Mouse (Mus musculus) CD4-positive helper T cell, adult 2 months (primary cell): ENCODE data around the gene Tmem169.

Experiments used
- DNase-seq: peaks from one replicate; pipeline ENCODE4 v3.0.0-alpha.2; 2012; ENCODE audit warnings: low read depth, missing footprints, low spot score

Gene Tmem169

DNA sequence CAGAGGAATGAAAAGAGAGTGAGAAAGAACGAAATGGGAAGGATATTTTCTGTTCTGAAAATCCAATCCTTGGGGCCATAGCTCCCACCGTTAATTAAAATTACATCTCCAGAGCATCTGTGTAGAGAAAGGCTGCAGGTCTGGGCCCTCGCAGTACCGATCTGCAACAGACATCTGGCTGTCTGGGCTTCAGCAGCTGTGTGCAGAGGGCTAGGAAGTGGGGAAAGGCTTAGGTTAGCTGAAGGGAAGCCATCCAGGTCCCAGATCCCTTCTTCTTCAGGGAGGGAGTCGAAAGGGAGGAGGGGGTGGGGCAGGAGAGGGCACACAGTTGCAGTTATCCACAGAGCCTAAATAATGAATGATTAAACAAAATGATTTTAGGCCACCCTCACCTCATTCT, 370 bp downstream of the Tmem169 start:
- no peak for DNase-seq

DNA sequence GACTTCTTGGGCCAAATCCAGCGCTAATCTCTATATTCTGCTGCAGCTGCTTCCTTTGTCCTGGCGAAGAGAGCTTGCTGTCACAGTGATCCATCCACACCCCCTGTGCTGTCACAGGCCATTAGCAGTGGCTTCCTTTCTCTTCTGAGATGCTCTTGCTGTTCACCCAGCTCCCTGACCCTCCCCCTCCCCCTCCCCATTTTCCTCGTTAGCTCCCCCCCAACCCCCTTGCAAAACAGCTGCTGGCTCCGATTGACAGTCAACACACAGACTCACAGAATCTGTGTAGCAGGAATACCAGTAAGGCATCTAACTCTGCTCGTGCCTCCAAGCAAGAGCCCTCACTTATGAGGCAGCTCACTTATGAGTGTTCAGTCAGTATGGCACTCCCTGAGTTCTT, 2.7 kb downstream of the Tmem169 start:
- no peak for DNase-seq

DNA sequence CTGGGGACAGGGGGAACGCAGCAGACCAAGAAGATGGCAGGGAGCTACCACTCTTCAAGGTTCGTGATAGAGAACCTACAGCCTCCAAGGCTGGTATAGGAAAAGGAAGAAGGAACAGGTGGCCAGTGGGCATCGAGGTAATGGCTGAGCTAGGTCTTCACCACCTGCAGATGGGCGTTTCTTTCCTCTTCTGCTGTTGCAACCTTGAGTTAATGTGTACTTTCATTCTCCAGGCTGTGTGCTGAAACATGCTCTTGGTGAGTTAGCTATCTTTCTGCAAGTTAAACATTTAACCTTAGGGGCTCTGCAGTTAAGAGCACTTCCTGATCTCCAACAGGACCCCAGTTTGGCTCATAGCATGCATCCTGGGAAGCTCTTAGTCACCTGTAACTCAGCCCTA, 3.7 kb downstream of the Tmem169 start:
- no peak for DNase-seq

DNA sequence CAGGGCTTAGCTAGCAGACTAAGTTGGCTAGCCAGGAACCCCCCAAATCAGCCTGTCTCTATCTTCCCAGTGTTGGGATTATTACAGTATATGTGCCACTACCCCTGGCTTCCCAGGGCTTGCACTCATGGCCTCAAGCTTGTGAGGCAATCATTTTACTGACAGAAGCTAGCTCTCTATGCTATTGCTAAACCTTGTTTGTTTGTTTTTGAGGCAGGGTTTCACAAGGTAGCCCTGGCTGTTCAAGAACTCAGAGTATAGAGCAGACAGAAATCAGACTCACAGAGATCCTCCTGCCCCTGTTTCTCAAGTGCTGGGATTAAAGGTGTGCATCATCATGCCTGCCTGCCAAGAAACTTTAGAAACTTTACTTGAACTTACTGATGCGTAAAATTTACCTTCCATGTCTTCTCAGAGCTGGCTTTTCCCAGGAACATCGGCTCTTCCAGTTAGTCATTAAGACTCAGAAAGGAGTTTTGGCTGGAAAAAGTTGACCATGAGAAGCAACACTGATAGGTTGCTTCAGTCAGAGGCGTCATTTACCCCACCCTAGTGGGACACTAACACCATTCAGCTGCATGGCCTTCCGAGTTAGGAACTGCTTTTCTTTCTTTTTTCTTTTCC, 4.5 kb downstream of the Tmem169 start:
- no peak for DNase-seq

DNA sequence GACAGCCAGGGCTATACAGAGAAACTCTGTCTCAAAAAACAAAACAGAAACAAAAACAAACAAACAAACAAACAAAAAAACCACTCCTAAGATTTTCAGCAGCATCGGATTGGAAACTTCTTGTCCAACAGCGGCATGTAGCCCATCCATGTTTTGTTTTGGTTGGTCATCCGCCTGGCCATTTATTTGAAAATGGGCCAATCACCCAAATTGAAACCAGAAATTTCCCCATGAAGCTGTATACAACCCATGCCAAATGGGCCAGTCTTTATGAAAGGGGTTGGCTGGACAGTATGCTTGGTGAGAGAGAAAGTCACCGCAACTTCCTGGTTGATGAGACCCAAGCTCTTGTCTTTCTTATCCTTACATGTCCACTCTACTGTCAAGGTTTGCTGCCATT, 6.7 kb downstream of the Tmem169 start:
- no peak for DNase-seq

DNA sequence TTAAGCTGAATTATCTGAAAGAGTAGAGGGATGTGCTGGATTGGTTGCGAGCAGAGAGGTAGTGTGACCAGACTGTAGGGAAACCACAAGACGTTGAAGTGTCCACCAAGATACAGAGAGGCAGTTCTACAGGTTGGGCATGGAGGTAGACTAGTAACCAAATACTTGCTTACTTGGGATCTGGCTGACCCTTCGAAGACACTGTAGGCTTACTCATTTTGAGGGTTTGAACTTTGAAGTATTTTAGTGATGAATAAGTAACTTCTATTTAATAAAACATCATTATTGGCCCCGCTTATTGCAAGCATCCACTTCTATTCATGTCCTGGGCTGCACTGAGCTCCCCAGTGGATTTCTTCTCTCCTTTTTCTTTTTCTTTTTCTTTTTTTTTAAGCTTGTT, 7.3 kb downstream of the Tmem169 start:
- DNase-seq: no peak

DNA sequence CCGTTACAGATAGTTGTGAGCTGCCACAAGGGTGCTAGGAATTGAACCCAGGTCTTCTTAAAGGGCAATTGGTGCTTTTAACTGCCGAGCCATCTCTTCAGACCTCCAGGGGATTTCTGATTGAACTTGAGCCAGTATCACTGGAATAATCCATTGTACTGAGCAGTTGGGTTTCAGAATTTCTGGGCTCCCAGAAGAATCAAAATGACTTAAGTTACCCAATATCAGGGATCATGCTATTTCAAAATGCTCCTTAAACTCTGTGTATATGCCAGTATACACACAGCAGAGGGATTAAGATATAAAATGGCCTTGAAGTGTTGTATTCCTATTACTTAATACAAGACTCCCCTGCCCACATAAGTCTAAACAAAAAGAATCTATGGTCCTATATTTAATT, 7.8 kb downstream of the Tmem169 start:
- no peak for DNase-seq

DNA sequence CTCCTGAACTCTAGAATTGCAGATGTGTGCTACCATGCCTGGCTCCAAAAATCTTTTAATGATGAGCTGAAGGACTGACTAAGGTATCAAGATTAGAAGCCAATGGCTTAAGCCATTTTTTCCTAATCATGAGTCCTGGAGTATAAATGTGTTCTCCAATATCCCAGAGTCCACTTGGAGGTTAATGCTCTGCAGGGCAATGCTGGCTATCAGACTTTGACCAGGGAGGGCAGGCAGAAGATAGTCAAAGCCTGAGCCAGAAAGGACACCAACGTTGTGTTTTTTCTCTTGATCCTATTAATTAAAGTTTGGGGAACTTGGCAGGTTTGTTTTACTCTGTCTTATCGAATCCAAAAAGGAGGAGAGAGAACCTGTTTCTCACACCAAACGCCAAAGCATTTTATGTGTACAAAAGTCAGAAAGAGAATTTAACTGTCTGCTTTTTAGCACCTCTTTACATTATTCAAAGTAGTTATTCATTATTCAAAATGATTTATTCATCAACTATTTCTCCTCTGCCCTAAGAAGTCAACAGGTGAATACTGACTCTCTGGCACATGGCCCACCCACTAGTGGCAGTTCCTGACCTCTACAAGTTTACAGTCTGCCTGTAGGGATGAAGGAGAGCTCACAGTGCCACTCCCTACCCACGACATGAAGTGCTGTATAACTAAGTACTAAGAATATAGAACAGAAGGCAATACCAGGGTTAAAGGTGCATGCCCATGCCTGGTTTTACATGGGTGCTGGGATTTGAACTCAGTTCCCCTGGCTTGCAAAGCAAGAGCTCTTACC, 9.9 kb downstream of the Tmem169 start:
- DNase-seq: no peak

DNA sequence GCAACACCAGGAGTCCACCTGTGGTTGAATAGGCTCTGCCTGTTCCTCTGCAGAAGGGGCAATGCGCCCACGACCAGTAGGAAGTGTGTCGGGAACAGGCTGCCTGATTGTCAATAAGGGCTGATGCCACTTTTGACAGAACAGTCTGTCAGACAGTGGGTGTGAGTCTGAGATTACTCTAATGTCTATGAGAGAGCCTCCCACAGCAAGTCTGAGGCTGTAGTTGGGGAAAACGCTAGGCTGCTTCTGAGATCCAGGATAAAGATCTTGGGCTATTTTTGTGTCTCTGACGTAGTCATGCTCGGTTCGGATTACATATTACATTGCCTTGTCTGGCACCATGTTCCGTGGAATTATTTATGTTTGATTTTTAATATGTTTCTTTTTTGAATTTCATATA, 11.6 kb downstream of the Tmem169 start:
- DNase-seq: no peak

DNA sequence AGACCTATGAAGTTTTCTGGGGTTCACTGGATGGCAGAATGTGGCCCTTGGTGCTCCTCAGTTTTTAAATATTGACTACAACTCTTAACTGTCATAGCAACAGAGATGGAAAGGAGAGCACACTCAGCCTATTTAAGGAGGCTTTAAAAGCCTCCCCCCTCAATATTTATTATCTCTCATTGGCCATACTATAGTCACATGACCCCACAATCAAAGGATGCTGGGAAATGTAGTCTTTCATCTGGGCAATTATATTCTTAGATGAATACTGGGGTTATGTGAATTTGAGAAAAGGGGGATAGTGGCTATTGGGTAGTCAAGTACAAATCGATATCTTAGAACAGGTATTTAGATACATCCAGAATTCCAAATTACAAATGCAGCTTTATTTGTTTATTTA, 17.7 kb downstream of the Tmem169 start:
- DNase-seq: no peak

DNA sequence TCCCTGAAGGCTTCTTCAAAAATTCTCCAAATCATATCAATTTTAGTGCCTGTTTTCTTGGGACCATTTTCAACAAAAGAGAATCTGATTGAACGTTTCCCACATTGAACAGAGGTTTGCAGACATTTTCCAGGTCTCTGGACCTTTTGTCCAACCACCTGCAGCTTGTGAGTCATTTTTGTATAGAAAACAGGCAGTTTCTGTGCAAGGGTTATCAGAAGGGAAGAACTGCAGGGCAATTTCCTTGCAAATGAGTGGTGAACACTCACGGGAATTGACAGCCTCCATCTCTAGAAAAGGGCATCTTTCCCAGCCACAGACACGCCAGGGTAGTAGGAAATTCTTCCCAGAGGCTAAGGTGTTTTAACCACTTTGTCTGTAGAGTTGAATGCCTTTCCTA, 22.1 kb downstream of the Tmem169 start:
- DNase-seq: no peak

DNA sequence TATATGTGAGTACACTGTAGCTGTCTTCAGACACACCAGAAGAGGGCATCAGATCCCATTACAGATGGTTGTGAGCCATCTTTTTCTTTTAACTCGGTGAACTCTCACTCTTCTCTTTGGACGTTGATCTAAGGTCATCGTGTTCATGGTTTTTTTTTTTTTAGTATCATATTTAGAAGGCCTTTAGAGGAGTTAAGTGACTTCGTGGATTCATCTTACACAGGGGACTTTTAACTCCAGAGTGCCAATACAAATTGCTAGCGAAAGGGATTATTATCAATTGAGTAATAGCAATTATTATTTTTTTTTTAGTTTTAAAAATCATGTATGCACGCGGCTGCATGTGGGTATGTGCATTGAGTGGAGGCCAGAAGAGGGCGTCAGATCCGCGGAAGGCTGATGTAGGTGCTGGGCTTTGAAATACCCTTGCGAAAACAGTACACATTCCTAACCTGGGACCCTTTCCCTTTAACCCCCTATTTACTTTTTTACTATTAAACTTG, 22.6 kb downstream of the Tmem169 start:
- DNase-seq: no peak

DNA sequence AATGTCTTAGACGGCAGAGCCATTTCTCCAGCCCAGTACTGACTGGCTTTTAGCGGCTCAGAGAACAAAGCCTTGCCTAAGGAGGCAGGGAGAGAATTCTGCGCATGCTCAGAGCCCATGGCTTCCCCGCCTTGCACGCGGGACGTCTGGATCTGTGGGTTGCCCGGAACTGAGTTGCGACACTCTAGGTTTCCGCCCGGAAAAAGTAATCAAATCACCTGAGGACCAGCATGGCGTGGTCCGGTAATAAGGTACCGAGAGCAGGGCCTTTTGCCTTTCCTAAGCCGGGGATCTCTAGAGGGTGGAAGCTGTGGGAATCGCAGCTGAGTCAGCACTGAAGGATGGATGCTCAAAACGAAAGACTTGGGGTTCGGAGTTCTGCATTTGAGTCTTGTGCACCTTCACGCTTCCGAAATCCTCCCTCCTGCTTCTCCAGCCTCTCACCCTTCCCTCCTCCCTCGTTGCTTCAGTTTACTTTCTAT, 23.2 kb downstream of the Tmem169 start, which contains the start of gene Xrcc5:
TSS of gene Xrcc5 (plus strand) at position 105 of the 482 bp plus-strand sequence.
- DNase-seq: peak; percentile 94

DNA sequence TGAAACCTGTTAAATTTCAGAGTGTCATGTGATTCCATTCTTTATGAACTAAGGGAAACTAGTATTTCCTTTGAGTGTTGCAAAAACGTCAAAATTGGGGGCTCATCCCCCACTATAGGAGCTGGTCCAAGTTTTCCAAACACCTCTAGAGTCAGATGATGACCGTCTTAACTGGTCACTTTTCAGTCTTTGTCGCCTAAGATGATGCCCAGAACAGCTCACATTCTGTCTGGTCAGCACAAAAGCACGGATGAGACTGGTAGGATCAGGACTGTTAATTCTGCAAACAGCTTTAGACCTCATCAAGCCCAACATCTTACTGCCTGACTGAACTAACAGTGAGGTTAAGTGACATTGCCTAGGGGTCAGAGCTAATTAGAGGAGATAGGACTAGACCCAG, 24.8 kb downstream of the Tmem169 start:
- no peak for DNase-seq

DNA sequence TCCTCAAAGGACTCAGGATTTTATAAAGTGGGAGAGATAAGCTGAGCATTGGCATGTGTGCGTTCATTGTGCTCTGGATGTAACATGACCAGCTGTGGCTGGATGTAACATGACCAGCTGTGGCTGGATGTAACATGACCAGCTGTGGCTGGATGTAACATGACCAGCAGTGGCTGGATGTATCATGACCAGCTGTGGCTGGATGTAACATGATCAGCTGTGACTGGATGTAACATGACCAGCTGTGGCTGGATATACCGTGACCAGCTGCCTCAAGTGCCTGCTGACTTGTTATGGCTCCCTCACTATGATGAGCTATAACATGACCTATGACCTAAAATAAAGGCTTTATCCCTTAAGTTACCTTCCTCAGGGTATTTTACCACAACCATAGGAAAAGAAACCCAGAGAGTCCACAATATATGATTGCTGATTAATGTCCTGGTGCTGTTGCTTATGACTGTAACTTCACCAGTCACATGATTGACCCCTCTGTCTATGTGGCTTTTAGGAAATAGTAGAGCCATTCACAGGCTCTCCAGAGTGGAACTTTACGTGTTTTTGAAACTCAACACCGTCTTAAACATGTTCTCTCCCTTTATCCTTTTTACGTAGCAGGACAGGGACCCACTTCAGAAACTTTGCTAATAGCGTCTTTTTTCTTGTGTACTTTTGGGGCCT, 25.7 kb downstream of the Tmem169 start:
- DNase-seq: no peak

DNA sequence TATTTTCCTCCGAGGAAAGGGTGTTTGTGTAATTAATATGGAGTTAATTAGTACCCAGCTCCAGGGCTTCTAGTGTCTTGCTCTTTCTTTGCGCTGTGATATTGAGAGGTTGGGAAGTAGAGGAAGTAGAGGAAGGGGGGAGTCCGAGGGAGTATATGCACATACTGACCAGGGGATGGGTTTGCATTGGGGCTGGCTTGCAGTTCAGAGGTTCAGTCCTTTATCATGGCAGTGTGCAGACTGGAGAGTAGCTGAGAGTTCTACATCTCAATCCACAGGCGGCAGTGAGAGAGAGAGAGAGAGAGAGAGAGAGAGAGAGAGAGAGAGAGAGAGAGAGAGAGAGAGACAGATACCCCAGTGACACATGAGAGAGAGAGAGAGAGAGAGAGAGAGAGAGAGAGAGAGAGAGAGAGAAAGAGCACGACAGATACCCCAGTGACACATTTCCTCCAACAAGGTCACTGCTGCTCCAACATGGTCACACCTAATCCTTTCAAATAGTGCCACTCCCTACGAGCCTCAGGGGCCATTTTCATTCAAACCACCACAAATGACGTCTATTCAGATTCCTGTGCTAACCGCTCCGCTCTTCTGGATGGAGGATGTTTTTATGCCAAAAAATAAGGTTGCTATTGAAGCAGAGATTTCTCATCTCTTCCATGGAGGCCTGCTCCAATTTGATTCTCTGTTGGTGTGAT, 28.7 kb downstream of the Tmem169 start:
- no peak for DNase-seq

DNA sequence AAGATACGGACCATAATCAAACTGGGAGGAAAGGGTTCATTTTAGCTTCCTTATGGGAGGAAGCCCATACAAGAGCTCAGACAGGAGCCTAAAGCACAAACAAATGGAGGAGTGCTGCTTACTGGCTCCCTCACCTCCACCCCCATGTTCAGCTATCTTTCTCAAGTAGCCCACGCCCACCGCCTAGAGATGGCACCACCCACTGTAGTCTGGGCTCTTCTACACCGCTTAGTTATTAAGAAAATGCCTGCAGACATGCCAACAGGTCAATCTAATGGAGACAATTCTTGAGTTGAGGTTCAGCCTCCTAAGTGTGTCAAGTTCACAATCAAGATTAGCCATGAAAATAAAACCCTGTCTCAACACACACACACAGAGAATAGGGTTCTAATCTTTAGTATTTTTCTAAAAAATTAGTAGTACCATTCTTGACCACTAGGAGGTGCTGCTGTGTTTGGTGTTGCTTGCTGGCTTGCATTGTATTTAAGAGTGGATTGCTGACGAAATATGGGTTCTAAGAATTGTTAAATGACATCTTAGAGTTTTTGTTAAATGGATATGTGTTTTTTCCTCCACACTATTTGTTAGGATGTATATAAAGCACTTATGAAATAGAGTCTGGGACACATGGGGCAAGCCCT, 29.4 kb downstream of the Tmem169 start:
- DNase-seq: peak; percentile 47

DNA sequence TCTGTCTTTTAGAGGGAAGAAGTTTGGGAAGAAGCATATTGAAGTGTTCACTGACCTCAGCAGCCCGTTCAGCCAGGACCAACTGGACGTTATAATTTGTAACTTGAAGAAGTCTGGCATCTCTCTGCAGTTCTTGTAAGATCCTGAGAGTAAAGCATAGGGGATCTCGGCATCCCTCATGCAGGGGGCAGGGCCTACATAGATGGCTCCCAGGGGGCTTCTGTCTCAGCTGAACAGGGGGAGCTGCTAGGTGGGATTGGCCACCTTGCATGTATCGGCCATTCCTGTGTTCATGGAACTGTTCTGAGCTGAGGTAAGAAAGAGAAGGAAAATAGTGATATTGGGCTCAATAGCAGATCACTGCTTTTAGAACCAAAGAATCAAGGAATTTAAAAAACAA, 31.3 kb downstream of the Tmem169 start:
- DNase-seq: no peak

DNA sequence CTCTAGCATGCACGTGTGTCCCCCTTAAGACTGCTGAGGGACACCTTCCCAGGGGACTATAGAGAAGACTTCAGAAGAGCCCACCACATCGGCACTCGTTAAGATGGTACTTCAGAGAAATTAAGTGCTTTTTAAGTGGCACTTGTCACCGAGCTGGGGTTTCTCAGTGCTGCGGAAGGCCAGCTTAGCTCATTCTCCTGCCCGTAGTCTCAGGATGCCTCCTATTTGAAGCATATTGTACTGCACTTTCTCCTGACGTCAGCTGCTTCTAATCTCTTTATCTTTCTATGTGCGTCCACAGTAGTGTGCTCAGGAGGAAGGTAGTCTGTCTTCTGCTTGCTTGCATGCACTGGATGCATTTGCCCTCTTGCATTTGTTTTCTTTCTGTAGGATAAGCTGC, 32.2 kb downstream of the Tmem169 start:
- DNase-seq: no peak

DNA sequence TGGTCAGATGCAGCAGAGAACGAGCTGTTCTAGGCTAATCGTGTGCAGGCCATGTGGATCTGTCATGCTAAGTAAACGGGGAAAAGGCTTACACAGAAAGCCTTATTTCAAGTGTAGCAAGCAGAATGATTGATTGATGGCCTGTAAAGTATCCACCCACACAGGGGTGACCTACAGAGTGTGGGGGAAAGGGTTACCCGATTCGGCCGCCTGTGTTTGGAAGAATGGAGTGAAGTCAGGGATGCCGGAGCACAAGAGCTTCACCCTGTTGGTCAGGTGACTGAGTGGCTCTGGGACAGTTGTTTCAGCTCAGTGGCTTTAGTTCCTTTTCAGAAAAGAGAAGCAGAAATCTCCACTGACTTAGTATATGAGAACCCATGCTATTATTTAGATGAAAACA, 32.7 kb downstream of the Tmem169 start:
- no peak for DNase-seq

DNA sequence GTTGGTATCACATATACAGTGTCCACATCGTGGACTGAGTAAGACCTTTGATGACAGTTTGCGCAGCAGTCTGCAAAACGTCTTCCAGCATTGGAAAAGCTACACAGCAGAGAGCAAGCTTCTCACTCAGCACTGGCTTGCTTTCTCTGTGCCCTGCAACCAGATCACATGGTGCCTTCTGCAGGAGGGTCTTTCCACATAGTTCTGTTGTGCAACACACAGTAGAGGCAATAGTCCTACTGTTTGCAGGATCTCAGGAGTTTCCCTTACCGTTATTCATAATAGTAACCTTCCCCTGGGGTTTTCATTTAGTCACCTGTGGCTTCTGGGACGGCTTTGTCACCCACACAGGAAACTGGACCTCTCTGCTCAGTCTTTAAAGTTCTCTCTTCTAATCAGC, 36.6 kb downstream of the Tmem169 start:
- DNase-seq: no peak
